Mouse (Mus musculus) ES-Bruce4 (cell line): ENCODE data around the gene Magi2.

ENCODE experiments used
- CTCF ChIP-seq: IDR thresholded peaks from one replicate; pipeline ENCODE4 v1.8.1; 2011; ENCODE audit warnings: low read depth, low read length
- EP300 ChIP-seq: IDR thresholded peaks from 2 replicates; pipeline ENCODE4 v1.6.1; 2011; ENCODE audit warnings: low read depth, low read length; ENCODE audit not compliant: insufficient read depth
- POLR2A ChIP-seq: IDR thresholded peaks from one replicate; pipeline ENCODE4 v1.8.1; 2011; ENCODE audit warnings: low read length; ENCODE audit not compliant: insufficient read depth

DNA sequence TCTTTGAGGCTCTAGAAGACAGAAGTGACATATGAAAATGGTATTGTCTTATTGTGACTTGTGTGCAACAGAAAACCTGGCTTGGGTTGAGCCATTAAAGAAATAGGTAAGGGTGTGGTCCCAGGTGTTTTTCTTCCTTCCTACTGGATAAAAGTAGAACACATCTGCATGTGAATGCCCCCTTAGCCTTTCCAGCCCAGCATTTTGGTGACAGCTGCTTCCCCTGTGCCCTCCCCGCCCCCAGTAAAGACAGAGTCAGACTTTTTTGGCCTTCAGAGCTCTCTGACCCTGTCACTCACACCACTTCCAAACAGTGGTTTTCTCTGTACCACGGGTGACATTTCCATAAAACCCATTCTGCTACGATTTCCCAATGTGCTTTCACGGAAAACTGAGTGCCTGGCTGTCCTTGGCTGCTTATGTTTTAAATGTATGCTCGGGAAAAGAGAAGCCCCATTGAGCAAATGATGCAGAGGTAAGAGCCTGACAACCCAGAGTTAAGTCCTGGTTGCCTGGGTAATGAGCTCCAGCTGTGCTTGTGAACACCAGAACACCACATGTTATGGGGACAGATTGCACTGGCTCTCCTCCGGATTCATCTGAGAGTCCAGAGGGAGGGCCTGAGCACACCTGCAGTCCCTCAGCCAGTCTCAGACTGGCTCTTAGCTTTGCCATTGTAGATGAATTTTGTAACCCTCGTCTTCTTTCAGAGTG lies 1377.1 kb downstream of the Magi2 start:
- TF ChIP-seq CTCF (no peak), POLR2A (no peak), EP300 (peak; percentile 83)
